Mouse (Mus musculus) heart, embryonic 14.5 days (tissue): Measurements from ENCODE around the gene Rpl36. TPM values are rescaled to one million over a fixed set of nuclear protein-coding genes. Genes with fewer than 3 reads are reported as not detected.
A peak's percentile ranks its signal among the peaks of the same experiment; 100 is the strongest.

Source experiments
- ATAC-seq: fragments of 200-750 bp; cut with Nextera tagmentation; 2 replicates; pipeline ENCODE4 v1.8.0; 2017; ENCODE audit warnings: low read depth, moderate TSS enrichment; ENCODE audit not compliant: insufficient number of reproducible peaks, insufficient read depth, low FRiP score
- H3K27ac ChIP-seq, 2 experiments: fragments of 200-500 bp in 1 of 2; fragments of 300-500 bp in 1 of 2; sonication (generic) in 1 of 2; replicated peaks in 1 of 2; 2 replicates each; pipeline ENCODE4 v1.5.1; 2012 to 2014; ENCODE audit warnings: low read depth in 2 of 2, low read length in 2 of 2, control low read depth in 1 of 2, mild to moderate bottlenecking in 1 of 2, mixed read lengths in 1 of 2; ENCODE audit not compliant: control insufficient read depth in 1 of 2, insufficient read depth in 1 of 2
- H3K27me3 ChIP-seq: fragments of 300-500 bp; sonication (generic); 2 replicates; pipeline ENCODE4 v1.6.1; 2014; ENCODE audit warnings: mild to moderate bottlenecking, low read length, control low read depth; ENCODE audit not compliant: control insufficient read depth, insufficient read depth
- H3K36me3 ChIP-seq: fragments of 300-500 bp; sonication (generic); 2 replicates; pipeline ENCODE4 v1.6.1; 2014; ENCODE audit warnings: mild to moderate bottlenecking, control low read depth, low read length, mixed read lengths; ENCODE audit not compliant: control insufficient read depth, insufficient read depth
- H3K4me1 ChIP-seq, 2 experiments: fragments of 200-500 bp in 1 of 2; fragments of 300-500 bp in 1 of 2; sonication (generic) in 1 of 2; 2 replicates each; pipeline ENCODE4 v1.6.1; 2012 to 2014; ENCODE audit warnings: low read length in 2 of 2, control low read depth in 1 of 2, mixed read lengths in 1 of 2; ENCODE audit not compliant: control insufficient read depth in 2 of 2, insufficient read depth in 2 of 2
- H3K4me2 ChIP-seq: fragments of 300-500 bp; sonication (generic); 2 replicates; pipeline ENCODE4 v1.6.1; 2014; ENCODE audit warnings: mild to moderate bottlenecking, low read length
- H3K4me3 ChIP-seq, 2 experiments: fragments of 200-500 bp in 1 of 2; fragments of 300-500 bp in 1 of 2; sonication (generic) in 1 of 2; 2 replicates each; pipeline ENCODE4 v1.5.1; 2012 to 2014; ENCODE audit warnings: low read length in 2 of 2, mild to moderate bottlenecking in 2 of 2, control low read depth in 1 of 2, low read depth in 1 of 2, moderate library complexity in 1 of 2; ENCODE audit not compliant: control insufficient read depth in 1 of 2, insufficient read depth in 1 of 2
- H3K9ac ChIP-seq: fragments of 300-500 bp; sonication (generic); 2 replicates; pipeline ENCODE4 v1.6.1; 2014; ENCODE audit warnings: mild to moderate bottlenecking, low read length
- H3K9me3 ChIP-seq: fragments of 300-500 bp; sonication (generic); 2 replicates; pipeline ENCODE4 v1.6.1; 2016; ENCODE audit warnings: low read length, control low read depth; ENCODE audit not compliant: control insufficient read depth
- WGBS: fragments of 180-500 bp; shearing (Covaris S2); extraction: QIAGEN DNeasy Blood & Tissue Kit; methylation state at CpG from one replicate; pipeline ENCODE4 v1.1.7; 2014; 5-methylcytosine and 5-hydroxymethylcytosine counted together
- polyA plus RNA-seq: library from polyadenylated mRNA; unstranded; fragments of >200 nt; fragmentation: Nextera tagmentation; extraction: Ambion mirVana; gene quantifications from 2 replicates; pipeline ENCODE4 v1.2.1, GENCODE M21; 2014

Gene Rpl36
- polyA plus RNA-seq, 1 experiment from 2014 or later: 1,751 TPM

GRCm38 (mm10) chr17:56663659-56664058 is 50.4 kb downstream of the Rpl36 start:
- no peak for ATAC-seq
- Histone ChIP-seq H3K36me3 (no peaks in the 10 kb centered on the region), H3K4me1 (peaks cover 9 to 11% of the 10 kb centered on the region in 2 experiments; a peak in 3 of 4 replicates), H3K27me3 (peaks cover 8% of the 10 kb centered on the region; the same call in 1 of the 2 replicates), H3K4me2 (peak overlapping the region; percentile 49; the same call in 1 of the 2 replicates), H3K9me3 (no peaks in the 10 kb centered on the region), H3K9ac (peak overlapping the region; percentile 27; the same call in 1 of the 2 replicates), H3K27ac (no peak overlapping the region), H3K4me3 (no peak overlapping the region)
- WGBS: 44% methylated on average over 3 of the region's 3 CpGs

Other genes with a start within 250 kb of the Rpl36 start
- 51.4 and 60.1 TPM in 2 replicates for gene Ptprs, start 136.9 kb upstream of the Rpl36 start, polyA plus RNA-seq
- gene Znrf4, start 101.0 kb upstream of the Rpl36 start, polyA plus RNA-seq: not detected in 2 replicates
- 0.16 and 0.58 TPM in 2 replicates for gene Gm20219, start 59.0 kb upstream of the Rpl36 start, polyA plus RNA-seq
- gene Safb2, start 28.8 kb upstream of the Rpl36 start, polyA plus RNA-seq: 36.5 and 43.5 TPM in 2 replicates
- gene Safb, start 28.6 kb upstream of the Rpl36 start, polyA plus RNA-seq: 52.9 and 58.9 TPM in 2 replicates
- gene 2410015M20Rik, start 3.6 kb upstream of the Rpl36 start, polyA plus RNA-seq: 390 and 398 TPM in 2 replicates
- 58.6 and 59.0 TPM in 2 replicates for gene Lonp1, start 13.5 kb downstream of the Rpl36 start, polyA plus RNA-seq
- gene Catsperd, start 14.7 kb downstream of the Rpl36 start, polyA plus RNA-seq: 0.46 and 0.50 TPM in 2 replicates
- 54.4 and 58.1 TPM in 2 replicates for gene Ranbp3, start 59.9 kb downstream of the Rpl36 start, polyA plus RNA-seq
- gene Ndufa11, start 104.4 kb downstream of the Rpl36 start, polyA plus RNA-seq: 1,100 and 1,119 TPM in 2 replicates
- 17.7 TPM in 2 replicates for gene Vmac, start 104.6 kb downstream of the Rpl36 start, polyA plus RNA-seq
- gene Nrtn, start 144.1 kb downstream of the Rpl36 start, polyA plus RNA-seq: 31.0 and 31.5 TPM in 2 replicates
- 28.8 and 31.3 TPM in 2 replicates for gene Dus3l, start 151.3 kb downstream of the Rpl36 start, polyA plus RNA-seq
- gene Prr22, start 156.8 kb downstream of the Rpl36 start, polyA plus RNA-seq: 0.96 and 1.2 TPM in 2 replicates
- 4.3 and 5.0 TPM in 2 replicates for gene Rfx2, start 217.6 kb downstream of the Rpl36 start, polyA plus RNA-seq